ENCODE assay signal across 22 mouse cellular contexts in genomic region chr16:85541023-85541422, GRCm38 (mm10). TPM values are rescaled to one million over a fixed set of nuclear protein-coding genes. Genes with fewer than 3 reads are reported as not detected.
"Had no signal": no experiment of that assay in that cellular context is flagged by ENCODE, and none has a peak within 500 bp of the region (broad histone marks: within the 10 kb centered on the region; RNA-seq: fewer than 3 reads in every experiment).

No protein-coding gene starts in this region.

- H3K36me3 ChIP-seq: limb, embryonic 10.5 days; limb, embryonic 13.5 days; liver, embryonic 12.5 days; liver, embryonic 15.5 days; midbrain, embryonic 10.5 days; midbrain, embryonic 13.5 days; neural tube, embryonic 13.5 days; stomach, embryonic 15.5 days had no signal

- H3K27ac ChIP-seq: kidney, postnatal 0 days; layer of hippocampus, adult 2 months; limb, embryonic 10.5 days; limb, embryonic 13.5 days; liver, embryonic 12.5 days; liver, embryonic 15.5 days; midbrain, embryonic 10.5 days; midbrain, embryonic 13.5 days; neural tube, embryonic 13.5 days; stomach, embryonic 15.5 days had no signal

- DNase-seq: kidney, postnatal 25 days; layer of hippocampus, adult 9-11 months; liver; lung, postnatal 10 days; retina, postnatal 1 day; right cerebral cortex, postnatal 25 days; spleen, adult 18-20 months; thymus, postnatal 25 days had no signal

- H3K4me3 ChIP-seq: layer of hippocampus, adult 2 months; limb, embryonic 10.5 days; limb, embryonic 13.5 days; liver, embryonic 12.5 days; liver, embryonic 15.5 days; megakaryocyte, embryonic 14.5 days; midbrain, embryonic 10.5 days; midbrain, embryonic 13.5 days; myocyte; neural tube, embryonic 13.5 days; stomach, embryonic 15.5 days had no signal

- H3K27me3 ChIP-seq: limb, embryonic 13.5 days; liver, embryonic 12.5 days; liver, embryonic 15.5 days; megakaryocyte, embryonic 14.5 days; midbrain, embryonic 13.5 days; neural tube, embryonic 13.5 days; stomach, embryonic 15.5 days had no signal

- H3K4me1 ChIP-seq: limb, embryonic 13.5 days; liver, embryonic 12.5 days; liver, embryonic 15.5 days; midbrain, embryonic 10.5 days; midbrain, embryonic 13.5 days; neural tube, embryonic 13.5 days; stomach, embryonic 15.5 days had no signal

- H3K9ac ChIP-seq: limb, embryonic 13.5 days; liver, embryonic 12.5 days; liver, embryonic 15.5 days; midbrain, embryonic 13.5 days; neural tube, embryonic 13.5 days; stomach, embryonic 15.5 days had no signal

RNA-seq across cellular contexts. Expression of gene Cyyr1, which starts 12.2 kb away (rescaled TPM):
- total RNA-seq: monocyte, adult 5-6 weeks; neutrophil, adult 5-6 weeks had no signal
